Mouse (Mus musculus): Measurements from ENCODE around the gene Trim11. TPM values are rescaled to one million over a fixed set of nuclear protein-coding genes. Genes with fewer than 3 reads are reported as not detected.
A peak's percentile ranks its signal among the peaks of the same experiment; 100 is the strongest.

Gene Trim11
- total and polyA plus RNA-seq, 3 experiments, result 24.8 to 27.0 TPM; not detected in 1

DNA sequence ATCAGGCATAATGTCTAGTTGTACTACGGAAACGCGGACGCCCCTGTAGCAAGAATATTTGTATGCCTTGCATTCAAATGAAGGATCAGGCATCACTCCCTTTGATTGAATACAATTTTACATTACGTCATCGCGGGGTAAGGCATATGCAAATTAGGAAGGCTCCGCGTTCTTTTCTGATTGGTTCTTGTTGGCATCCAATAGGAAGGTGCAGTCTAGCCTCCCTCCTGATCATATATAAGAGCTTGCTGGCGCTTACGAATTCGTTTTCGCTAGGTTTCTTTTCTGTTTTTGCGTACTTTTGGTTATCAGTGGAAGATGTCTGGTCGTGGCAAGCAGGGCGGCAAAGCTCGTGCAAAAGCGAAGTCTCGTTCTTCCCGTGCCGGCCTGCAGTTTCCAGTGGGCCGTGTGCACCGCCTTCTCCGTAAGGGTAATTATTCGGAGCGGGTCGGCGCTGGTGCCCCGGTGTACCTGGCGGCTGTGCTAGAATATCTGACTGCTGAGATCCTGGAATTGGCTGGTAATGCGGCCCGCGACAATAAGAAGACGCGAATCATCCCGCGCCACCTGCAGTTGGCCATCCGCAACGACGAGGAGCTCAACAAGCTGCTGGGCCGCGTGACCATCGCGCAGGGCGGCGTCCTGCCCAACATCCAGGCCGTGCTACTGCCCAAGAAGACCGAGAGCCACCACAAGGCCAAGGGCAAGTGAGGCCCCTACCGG is 23.3 kb upstream of the Trim11 start, which contains the start of the genes Hist3h2a and Trim17 (continued):
- TF ChIP-seq EP300 (IDR thresholded peaks at IDR 0.05; ENCODE audit: low read depth in 1 of 2, low read length in 2 of 2) (peak in 1 of 2 experiments; percentile 30; a peak in 1 of 4 replicates), BHLHE40 (IDR thresholded peaks at IDR 0.05; ENCODE audit: borderline replicate concordance, low read depth, low read length) (no peak), POLR2AphosphoS2 (IDR thresholded peaks at IDR 0.05; ENCODE audit: low read length) (peak; percentile 100), ZKSCAN1 (IDR thresholded peaks at IDR 0.05; ENCODE audit: low read depth, low read length) (no peak), E2F4 (IDR thresholded peaks at IDR 0.05; ENCODE audit: borderline replicate concordance, low read depth, low read length) (no peak), CHD1 (IDR thresholded peaks at IDR 0.05; ENCODE audit: low read depth, low read length) (no peak), RAD21 (IDR thresholded peaks at IDR 0.05; ENCODE audit: low read depth, low read length) (no peak), TBP (IDR thresholded peaks at IDR 0.05; ENCODE audit: low read depth, low read length) (peak; percentile 99), GABPA (IDR thresholded peaks at IDR 0.05; ENCODE audit: low read depth, low read length) (no peak), ETS1 (IDR thresholded peaks at IDR 0.05; ENCODE audit: low read depth, low read length) (peak; percentile 75; the same call in 1 of the 2 replicates), ZMIZ1 (IDR thresholded peaks at IDR 0.05; ENCODE audit: low read depth, low read length) (peak; percentile 100), MYB (IDR thresholded peaks at IDR 0.05; ENCODE audit: low read depth, low read length) (no peak), POLR2A (IDR thresholded peaks at IDR 0.05; ENCODE audit: control insufficient read depth in 1 of 2, insufficient read depth in 1 of 2, low read depth in 1 of 2, low read length in 2 of 2, poor library complexity in 1 of 2) (peak; percentile 96 to 99), ZNF384 (IDR thresholded peaks at IDR 0.05; ENCODE audit: low read depth, low read length) (no peak), HCFC1 (IDR thresholded peaks at IDR 0.05; ENCODE audit: low read depth, low read length) (peak; percentile 82), USF2 (IDR thresholded peaks at IDR 0.05; ENCODE audit: borderline replicate concordance in 1 of 2, insufficient read depth in 1 of 2, low read depth in 1 of 2, low read length in 2 of 2) (no peak), MYC (IDR thresholded peaks at IDR 0.05; ENCODE audit: low read depth, low read length) (no peak), TCF12 (IDR thresholded peaks at IDR 0.05; ENCODE audit: low read depth, low read length) (peak; percentile 90), JUND (IDR thresholded peaks at IDR 0.05; ENCODE audit: low read depth, low read length) (peak; percentile 91; the same call in 1 of the 2 replicates)

DNA sequence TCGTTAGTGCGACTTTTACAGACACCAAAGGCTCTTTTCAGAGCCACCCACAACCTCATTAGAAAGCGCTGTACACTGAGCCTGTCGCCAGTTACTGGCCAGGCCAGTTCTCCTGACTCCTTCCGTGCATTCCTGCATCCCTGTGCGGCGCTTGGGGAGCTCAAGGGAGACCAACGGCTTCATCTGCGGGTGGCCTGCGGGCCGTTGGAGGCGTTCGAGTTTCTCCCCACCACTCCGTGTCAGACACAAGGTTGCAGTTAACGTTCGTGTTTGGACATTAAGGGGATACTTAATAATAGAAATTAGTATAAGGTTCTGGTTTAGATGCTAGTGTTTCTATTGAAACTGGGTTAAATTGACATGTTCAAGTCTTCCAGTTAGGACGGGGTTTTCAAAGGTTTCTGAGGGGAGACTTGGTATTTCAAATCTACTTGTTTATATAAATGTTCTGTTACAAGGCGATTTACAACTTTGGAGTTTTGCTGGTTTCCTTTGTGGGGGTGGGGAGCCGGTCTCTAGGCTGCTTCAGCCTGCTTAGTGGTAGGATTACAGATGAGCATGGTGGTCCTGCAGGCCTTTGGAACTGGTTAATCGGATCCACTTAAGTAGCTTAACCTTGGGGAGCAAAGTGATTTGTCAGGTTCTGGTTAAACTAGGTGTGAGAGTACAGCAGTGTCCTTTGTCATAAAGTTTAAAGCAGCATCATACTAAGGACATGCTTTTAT is 22.6 kb upstream of the Trim11 start:
- H3K27me3 ChIP-seq (ENCODE audit: control insufficient read depth in 1 of 2, insufficient read depth in 2 of 2, low read length in 2 of 2), result peaks cover 0 to 3% of the 10 kb centered on the region in 2 experiments; a peak in 2 of 4 replicates
- peaks cover 5 to 16% of the 10 kb centered on the region in 2 experiments; a peak in 3 of 4 replicates for H3K4me1 ChIP-seq (ENCODE audit: control insufficient read depth in 1 of 2, insufficient read depth in 2 of 2, low read length in 2 of 2)
- H3K9me3 ChIP-seq (replicated peaks; ENCODE audit: insufficient read depth, low read length), result no peaks in the 10 kb centered on the region
- DNase-seq (ENCODE audit: low read depth, low spot score), result peak; percentile 81
- H3K9ac ChIP-seq (ENCODE audit: control insufficient read depth, low read depth, low read length, poor library complexity, severe bottlenecking), result peak overlapping the region; percentile 82
- peaks cover 0 to 14% of the 10 kb centered on the region in 2 experiments; a peak in 2 of 4 replicates for H3K36me3 ChIP-seq (ENCODE audit: control insufficient read depth in 1 of 2, insufficient read depth in 2 of 2, low read length in 2 of 2)
- peaks cover 11% of the 10 kb centered on the region for H3K79me2 ChIP-seq (ENCODE audit: control insufficient read depth, insufficient read depth, low read length, poor library complexity)
- H3K4me3 ChIP-seq (ENCODE audit: control insufficient read depth in 1 of 2, insufficient read depth in 1 of 2, low read depth in 2 of 2, low read length in 2 of 2), result peak overlapping the region; percentile 37 to 74
- H3K27ac ChIP-seq (ENCODE audit: control insufficient read depth, low read depth, low read length), result peak overlapping the region; percentile 92
- TF ChIP-seq NRF1 (IDR thresholded peaks at IDR 0.05; ENCODE audit: insufficient read depth, low read depth, low read length, poor library complexity, severe bottlenecking), result no peak
- TF ChIP-seq ZNF384 (IDR thresholded peaks at IDR 0.05; ENCODE audit: low read depth, low read length), result no peak
- no peak; the same call in 1 of the 2 replicates for TF ChIP-seq TBP (IDR thresholded peaks at IDR 0.05; ENCODE audit: low read depth, low read length)
- TF ChIP-seq GATA1 (IDR thresholded peaks at IDR 0.05; ENCODE audit: low read depth, low read length), result no peak
- peak; percentile 9; the same call in 1 of the 2 replicates for TF ChIP-seq MXI1 (IDR thresholded peaks at IDR 0.05; ENCODE audit: low read depth, low read length)
- no peak for TF ChIP-seq RCOR1 (IDR thresholded peaks at IDR 0.05; ENCODE audit: low read depth, low read length)
- TF ChIP-seq BHLHE40 (IDR thresholded peaks at IDR 0.05; ENCODE audit: borderline replicate concordance, low read depth, low read length), result no peak
- TF ChIP-seq NELFE (IDR thresholded peaks at IDR 0.05; ENCODE audit: low read depth, low read length), result 0 out of 2 replicates have a peak, but pooled peaks have one; percentile 7
- 0 out of 2 replicates have a peak, but pooled peaks have one; percentile 10 for TF ChIP-seq SMC3 (IDR thresholded peaks at IDR 0.05; ENCODE audit: low read depth, low read length)
- TF ChIP-seq HCFC1 (IDR thresholded peaks at IDR 0.05; ENCODE audit: low read depth, low read length), result no peak
- TF ChIP-seq MYB (IDR thresholded peaks at IDR 0.05; ENCODE audit: low read depth, low read length), result no peak
- TF ChIP-seq CHD1 (IDR thresholded peaks at IDR 0.05; ENCODE audit: low read depth, low read length), result peak; percentile 89
- no peak; the same call in 1 of the 2 replicates for TF ChIP-seq POLR2AphosphoS2 (IDR thresholded peaks at IDR 0.05; ENCODE audit: low read length)
- TF ChIP-seq POLR2A (IDR thresholded peaks at IDR 0.05; ENCODE audit: control insufficient read depth in 1 of 2, insufficient read depth in 1 of 2, low read depth in 1 of 2, low read length in 2 of 2, poor library complexity in 1 of 2), result peak in 1 of 2 experiments; percentile 71; a peak in 2 of 4 replicates
- no peak for TF ChIP-seq ZKSCAN1 (IDR thresholded peaks at IDR 0.05; ENCODE audit: low read depth, low read length)

All from MEL (cell line).